Mouse (Mus musculus) neural tube, embryonic 14.5 days (tissue): ENCODE measurements around the gene Fam229a. TPM values are rescaled to one million over a fixed set of nuclear protein-coding genes. Genes with fewer than 3 reads are reported as not detected.
"Not testable (repeated sequence)": the region's sequence is repeated elsewhere in the genome, so short reads cannot be mapped to it uniquely, and the experiment has no call there.

Experiments used
- ATAC-seq: fragments of 200-750 bp; cut with Nextera tagmentation; 2 replicates; pipeline ENCODE4 v1.8.0; 2017; ENCODE audit warnings: low read depth, mild to moderate bottlenecking, moderate TSS enrichment, moderate library complexity
- H3K27ac ChIP-seq: fragments of 300-500 bp; sonication (generic); 2 replicates; pipeline ENCODE4 v1.5.1; 2014; ENCODE audit warnings: low read depth, mild to moderate bottlenecking, control low read depth, low read length, moderate library complexity, mixed read lengths
- H3K27me3 ChIP-seq: fragments of 300-500 bp; sonication (generic); 2 replicates; pipeline ENCODE4 v1.6.1; 2014; ENCODE audit warnings: low read length; ENCODE audit not compliant: control insufficient read depth, insufficient read depth
- H3K36me3 ChIP-seq: fragments of 300-500 bp; sonication (generic); 2 replicates; pipeline ENCODE4 v1.6.1; 2014; ENCODE audit warnings: low read length, mixed read lengths; ENCODE audit not compliant: control insufficient read depth, insufficient read depth
- H3K4me1 ChIP-seq: fragments of 300-500 bp; sonication (generic); 2 replicates; pipeline ENCODE4 v1.6.1; 2014; ENCODE audit warnings: low read length; ENCODE audit not compliant: control insufficient read depth, insufficient read depth
- H3K4me2 ChIP-seq: fragments of 300-500 bp; sonication (generic); 2 replicates; pipeline ENCODE4 v1.6.1; 2014; ENCODE audit warnings: mild to moderate bottlenecking, low read depth, low read length, control low read depth
- H3K4me3 ChIP-seq: fragments of 300-500 bp; sonication (generic); 2 replicates; pipeline ENCODE4 v1.5.1; 2014; ENCODE audit warnings: low read depth, low read length, control low read depth, mixed read lengths
- H3K9ac ChIP-seq: fragments of 300-500 bp; sonication (generic); replicated peaks from 2 replicates; pipeline ENCODE4 v1.6.1; 2014; ENCODE audit warnings: low read depth, mild to moderate bottlenecking, control low read depth, low read length, mixed read lengths
- H3K9me3 ChIP-seq: fragments of 300-500 bp; sonication (generic); 2 replicates; pipeline ENCODE4 v1.6.1; 2016; ENCODE audit warnings: low read length; ENCODE audit not compliant: control insufficient read depth
- WGBS: fragments of 180-500 bp; shearing (Covaris S2); extraction: QIAGEN DNeasy Blood & Tissue Kit; methylation state at CpG from one replicate; pipeline ENCODE4 v1.1.7; 2014; 5-methylcytosine and 5-hydroxymethylcytosine counted together
- polyA plus RNA-seq: library from polyadenylated mRNA; unstranded; fragments of >200 nt; fragmentation: Nextera tagmentation; extraction: Ambion mirVana; gene quantifications from 2 replicates; pipeline ENCODE4 v1.2.1, GENCODE M21; 2014

Fam229a gene
- polyA plus RNA-seq, 1 experiment from 2014 or later, result 0.64 TPM

DNA sequence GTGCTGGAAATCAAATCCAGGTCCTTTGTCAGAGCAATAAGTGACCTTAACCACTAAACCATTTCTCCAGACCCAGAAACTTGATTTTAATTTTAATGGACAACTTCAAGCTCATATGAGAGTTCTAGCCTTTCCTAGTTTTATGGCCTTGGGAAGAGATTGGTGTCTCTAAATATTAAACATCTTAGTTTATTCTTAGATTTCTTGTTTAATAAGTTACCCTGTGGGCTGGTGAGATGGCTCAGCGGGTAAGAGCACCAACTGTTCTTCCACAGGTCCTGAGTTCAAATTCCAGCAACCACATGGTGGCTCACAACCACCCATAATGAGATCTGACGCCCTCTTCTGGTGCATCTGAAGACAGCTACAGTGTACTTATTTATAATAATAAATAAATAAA lies 33.7 kb upstream of the Fam229a start:
- not testable (repeated sequence) for H3K27ac ChIP-seq, H3K4me3 ChIP-seq, H3K9ac ChIP-seq, H3K36me3 ChIP-seq, H3K4me1 ChIP-seq, H3K27me3 ChIP-seq, ATAC-seq, H3K4me2 ChIP-seq, H3K9me3 ChIP-seq
- 77% methylated on average over 2 of the region's 2 CpGs for WGBS

DNA sequence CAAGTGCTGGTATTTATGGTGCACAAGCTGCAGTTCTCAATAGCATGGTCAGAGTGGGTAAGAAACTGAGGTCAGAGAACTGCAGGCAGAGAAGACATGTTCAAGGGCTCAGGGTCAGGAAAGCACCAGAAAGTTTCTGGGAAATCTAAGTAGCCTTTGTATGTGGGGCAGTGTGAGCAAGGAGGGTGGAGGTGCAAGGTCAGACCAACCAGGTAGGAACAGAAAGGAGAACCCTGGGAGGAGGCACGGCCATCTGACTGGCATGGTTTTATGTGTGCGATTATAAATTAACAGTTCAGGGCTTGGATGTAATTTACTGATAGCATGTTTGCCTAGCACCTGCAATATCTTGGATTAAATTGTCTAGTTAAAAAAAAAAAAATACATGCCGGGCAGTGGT lies 31.3 kb upstream of the Fam229a start:
- ATAC-seq, result no peak
- Histone ChIP-seq H3K4me1 (peaks cover 8% of the 10 kb centered on the region; the same call in 1 of the 2 replicates), H3K4me3 (no peak overlapping the region), H3K27me3 (no peaks in the 10 kb centered on the region), H3K27ac (no peak overlapping the region), H3K4me2 (no peak overlapping the region), H3K9ac (no peak overlapping the region), H3K9me3 (no peaks in the 10 kb centered on the region), H3K36me3 (0 out of 2 replicates have a peak, but pooled peaks cover 4% of the 10 kb centered on the region)
- WGBS, result 96% methylated on average over 3 of the region's 3 CpGs

DNA sequence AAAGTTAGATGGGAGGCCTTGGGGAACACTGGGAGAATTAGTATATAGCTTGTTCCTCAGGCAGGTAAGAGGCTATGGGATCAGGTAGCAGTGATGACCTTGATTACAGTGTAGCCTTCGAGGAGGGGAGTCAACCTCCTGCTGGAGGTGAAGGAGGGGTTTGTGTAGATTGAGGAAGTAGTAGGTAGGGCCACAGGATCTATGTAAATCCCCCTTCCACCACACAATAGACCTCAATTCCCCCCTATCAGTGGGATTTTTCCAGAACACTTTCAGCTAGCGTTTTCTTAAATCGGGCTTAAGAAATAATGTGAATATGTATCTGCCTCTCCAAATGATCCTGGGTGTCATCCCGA lies 30.2 kb upstream of the Fam229a start:
- ATAC-seq, result peak; percentile 21; the same call in 1 of the 2 replicates
- WGBS, result 0% methylated on average over 4 of the region's 4 CpGs
- H3K27me3 ChIP-seq, result no peaks in the 10 kb centered on the region

DNA sequence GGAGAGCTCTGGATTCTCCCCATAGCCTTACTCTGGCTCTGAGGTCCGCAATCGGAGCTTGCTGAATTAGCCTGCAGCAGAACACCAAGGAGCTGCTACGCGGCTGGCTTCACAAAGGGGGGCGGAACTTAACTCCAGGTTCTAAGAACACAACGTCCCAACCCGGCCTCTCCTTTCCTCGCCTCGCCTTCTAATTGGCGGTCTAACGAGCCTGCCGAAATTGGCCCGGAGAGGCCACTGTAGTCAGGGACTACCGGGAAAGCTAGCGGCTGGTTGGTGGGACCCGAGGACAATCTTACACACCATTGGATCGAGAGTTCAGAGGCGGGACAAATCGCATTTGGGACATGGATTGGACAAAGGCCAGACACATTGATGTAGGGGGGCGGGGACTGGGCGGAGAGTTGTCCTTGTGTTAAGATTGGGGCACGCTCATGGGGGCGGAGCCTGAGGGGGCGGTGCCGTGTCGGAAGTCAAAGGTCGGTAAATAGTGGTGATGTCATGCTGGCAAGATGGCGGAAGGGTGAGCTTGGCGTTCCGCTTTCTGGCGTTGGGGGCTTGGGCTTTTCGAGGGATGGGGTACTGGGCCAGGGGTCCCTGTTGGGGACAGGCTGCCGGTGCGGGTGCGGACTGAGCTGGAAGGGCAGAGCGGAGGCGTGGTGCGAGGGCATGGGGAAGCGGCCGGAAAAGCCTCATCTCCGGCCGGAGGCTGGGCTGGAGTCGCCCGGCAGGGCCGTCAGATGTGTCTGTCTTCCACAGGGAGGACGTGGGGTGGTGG lies 29.6 kb upstream of the Fam229a start, which contains the start of gene Bsdc1:
Gene Bsdc1, plus strand, starts transcription at position 399 of the 778 bp plus-strand sequence.
- ATAC-seq, result peak; percentile 98
- Histone ChIP-seq H3K9me3 (no peaks in the 10 kb centered on the region), H3K27ac (peak within 1 kb of the TSS; percentile 85), H3K4me1 (peaks cover 8% of the 10 kb centered on the region; the same call in 1 of the 2 replicates), H3K4me3 (peak within 1 kb of the TSS; percentile 92), H3K36me3 (peaks cover 20% of the 10 kb centered on the region), H3K4me2 (peak within 1 kb of the TSS; percentile 70), H3K27me3 (no peaks in the 10 kb centered on the region), H3K9ac (peak within 1 kb of the TSS; percentile 60)
- WGBS, result under 1% methylated on average over 46 of the region's 46 CpGs

More for the DNA sequence above, 30.2 kb upstream of the Fam229a start:
- Histone ChIP-seq H3K27ac (peak overlapping the region; percentile 85), H3K36me3 (peaks cover 14% of the 10 kb centered on the region; the same call in 1 of the 2 replicates), H3K9ac (peak overlapping the region; percentile 54), H3K9me3 (no peaks in the 10 kb centered on the region), H3K4me3 (peak overlapping the region; percentile 92), H3K4me1 (peaks cover 8% of the 10 kb centered on the region; the same call in 1 of the 2 replicates), H3K4me2 (peak overlapping the region; percentile 70)

DNA sequence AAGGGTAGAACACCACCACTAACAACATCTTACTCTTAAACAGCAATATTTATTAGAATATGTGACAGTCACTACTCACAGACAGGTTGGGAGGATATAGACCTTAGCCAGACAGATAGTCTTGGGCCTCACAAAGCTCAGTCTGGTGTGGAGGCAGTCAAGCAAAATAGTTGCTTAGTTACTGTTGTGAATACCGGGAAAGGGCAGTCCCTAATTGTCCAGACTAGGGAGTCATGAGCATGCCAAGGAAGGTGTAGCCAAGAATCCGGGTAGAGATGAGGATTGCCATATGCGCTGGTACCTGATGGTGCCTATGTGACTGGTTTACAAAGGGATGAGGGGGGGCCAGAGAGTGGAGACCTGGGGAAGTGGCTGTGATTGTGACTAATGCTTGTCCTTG lies 28.9 kb upstream of the Fam229a start:
- H3K9ac ChIP-seq, result peak overlapping the region; percentile 60
- H3K9me3 ChIP-seq, result no peaks in the 10 kb centered on the region
- no peaks in the 10 kb centered on the region for H3K27me3 ChIP-seq
- WGBS, result 50% methylated on average over 3 of the region's 3 CpGs
- ATAC-seq, result no peak
- H3K27ac ChIP-seq, result no peak overlapping the region
- peaks cover 8% of the 10 kb centered on the region; the same call in 1 of the 2 replicates for H3K4me1 ChIP-seq
- peaks cover 24% of the 10 kb centered on the region for H3K36me3 ChIP-seq
- H3K4me2 ChIP-seq, result peak overlapping the region; percentile 55
- H3K4me3 ChIP-seq, result peak overlapping the region; percentile 92

DNA sequence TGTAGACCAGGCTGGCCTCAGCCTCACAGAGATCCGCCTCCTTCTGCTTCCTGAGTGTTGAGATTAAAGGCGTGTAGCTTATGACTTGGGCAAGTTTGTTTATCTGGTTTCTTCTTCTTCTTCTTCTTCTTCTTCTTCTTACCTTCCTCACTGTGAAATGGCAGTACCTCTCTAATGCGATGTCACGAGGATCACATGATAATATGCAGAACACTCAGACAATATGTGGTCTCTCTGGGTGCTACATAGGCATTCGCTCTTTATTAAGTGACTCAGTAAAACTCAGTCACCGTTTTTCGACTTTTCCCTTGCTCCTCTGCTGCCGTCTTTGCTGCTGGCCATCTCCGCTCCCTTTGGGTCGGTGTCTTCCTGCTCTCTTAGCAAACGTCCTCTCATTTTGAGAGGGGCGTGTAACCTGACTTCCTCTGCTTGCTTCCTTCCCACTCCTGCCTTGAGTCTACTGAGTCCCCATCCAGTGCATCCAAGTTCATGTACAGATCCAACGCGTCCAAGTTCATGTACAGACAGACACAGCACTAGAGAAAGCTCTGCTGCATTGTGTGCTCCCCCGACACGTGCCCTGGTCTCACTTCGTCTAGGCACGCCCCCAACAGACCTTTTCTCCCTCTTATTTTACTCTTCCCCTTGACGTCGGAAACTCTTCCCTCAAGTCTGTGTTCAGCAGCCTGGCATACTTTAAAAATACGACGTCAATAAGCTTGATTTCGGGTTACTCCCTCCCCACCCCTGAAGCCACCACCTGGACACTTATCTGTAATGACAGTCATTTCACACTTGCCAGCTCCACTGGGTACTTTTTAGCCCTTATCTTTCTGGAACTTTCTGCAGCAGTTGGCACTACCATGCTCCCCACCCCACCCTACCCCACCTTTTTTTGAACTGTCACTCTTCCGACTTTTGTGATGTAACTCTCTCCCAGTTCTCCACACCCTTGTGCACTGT lies 27.6 kb upstream of the Fam229a start:
- Histone ChIP-seq H3K36me3 (peaks cover 33% of the 10 kb centered on the region), H3K9me3 (no peaks in the 10 kb centered on the region), H3K9ac (no peak overlapping the region), H3K27me3 (no peaks in the 10 kb centered on the region), H3K4me1 (peaks cover 8% of the 10 kb centered on the region; the same call in 1 of the 2 replicates), H3K27ac (no peak overlapping the region), H3K4me3 (no peak overlapping the region), H3K4me2 (no peak overlapping the region)
- ATAC-seq, result no peak
- 85% methylated on average over 24 of the region's 24 CpGs for WGBS

DNA sequence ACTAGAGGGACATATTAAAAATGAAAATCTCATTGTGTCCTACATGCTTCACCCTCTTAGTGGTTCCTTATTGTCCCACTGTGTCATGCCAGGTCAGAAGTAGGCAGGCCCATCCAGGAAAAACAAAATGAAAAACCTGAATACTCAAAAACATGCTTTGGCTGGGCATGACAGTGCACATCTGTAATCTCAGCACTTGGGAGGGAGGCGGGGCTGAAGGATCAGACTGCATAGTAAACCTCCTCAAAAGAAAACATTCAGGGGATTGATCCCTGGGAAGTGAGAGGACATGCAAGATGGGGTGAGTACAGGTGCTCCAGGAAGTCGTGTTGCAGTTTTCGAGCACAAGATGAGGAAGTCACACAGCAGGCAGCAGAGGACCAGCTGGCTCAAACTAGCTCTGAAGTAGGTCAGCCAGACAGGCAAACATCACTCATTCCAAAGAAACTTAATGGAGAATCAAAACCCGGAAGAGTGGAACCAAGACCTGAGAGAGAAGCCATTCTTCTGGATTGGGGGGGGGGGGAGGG lies 26.6 kb upstream of the Fam229a start:
- Histone ChIP-seq H3K27ac (no peak overlapping the region), H3K4me1 (peaks cover 8% of the 10 kb centered on the region; the same call in 1 of the 2 replicates), H3K4me2 (no peak overlapping the region), H3K4me3 (no peak overlapping the region), H3K36me3 (peaks cover 42% of the 10 kb centered on the region), H3K9ac (no peak overlapping the region), H3K27me3 (no peaks in the 10 kb centered on the region), H3K9me3 (no peaks in the 10 kb centered on the region)
- no peak for ATAC-seq
- WGBS, result 85% methylated on average over 4 of the region's 4 CpGs

DNA sequence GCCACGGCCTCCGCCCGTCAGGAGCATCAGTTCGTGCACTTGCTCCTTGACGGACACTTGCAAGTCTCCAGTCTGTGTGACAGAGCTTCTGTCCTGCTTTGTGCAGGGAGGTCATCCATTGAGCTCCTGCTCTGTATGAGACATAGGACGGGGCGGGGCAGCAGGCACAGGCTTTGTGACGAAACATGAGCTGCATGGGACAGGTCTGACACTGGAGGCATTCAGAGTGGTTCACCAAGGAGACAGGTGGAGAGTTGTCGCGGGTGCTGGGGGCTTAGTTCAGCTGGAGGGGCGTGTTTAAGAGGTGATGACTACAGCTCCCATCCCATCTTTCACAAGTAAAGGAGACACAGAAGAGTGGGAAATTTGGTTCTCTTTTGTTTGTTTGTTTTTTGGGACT lies 14.9 kb upstream of the Fam229a start:
- Histone ChIP-seq H3K9me3 (no peaks in the 10 kb centered on the region), H3K9ac (no peak overlapping the region), H3K4me1 (no peaks in the 10 kb centered on the region), H3K27me3 (no peaks in the 10 kb centered on the region), H3K27ac (no peak overlapping the region), H3K36me3 (peaks cover 68% of the 10 kb centered on the region), H3K4me3 (no peak overlapping the region), H3K4me2 (no peak overlapping the region)
- 96% methylated on average over 11 of the region's 11 CpGs for WGBS
- no peak for ATAC-seq
